Mouse (Mus musculus) small intestine, adult 2 months (tissue): ENCODE results near the gene Hdac4.

Experiments
- CTCF ChIP-seq: fragments of 200-500 bp; IDR thresholded peaks from 2 replicates; pipeline ENCODE4 v1.5.1; 2012; ENCODE audit warnings: low read depth, mild to moderate bottlenecking, control low read depth, inconsistent platforms, low read length, moderate library complexity, mixed read lengths; ENCODE audit not compliant: insufficient replicate concordance, insufficient read length; ENCODE audit errors: extremely low read depth
- POLR2A ChIP-seq: fragments of 200-500 bp; IDR thresholded peaks from 2 replicates; pipeline ENCODE4 v1.6.1; 2012; ENCODE audit warnings: low read depth, mild to moderate bottlenecking, control low read depth, inconsistent platforms, low read length, moderate library complexity

DNA sequence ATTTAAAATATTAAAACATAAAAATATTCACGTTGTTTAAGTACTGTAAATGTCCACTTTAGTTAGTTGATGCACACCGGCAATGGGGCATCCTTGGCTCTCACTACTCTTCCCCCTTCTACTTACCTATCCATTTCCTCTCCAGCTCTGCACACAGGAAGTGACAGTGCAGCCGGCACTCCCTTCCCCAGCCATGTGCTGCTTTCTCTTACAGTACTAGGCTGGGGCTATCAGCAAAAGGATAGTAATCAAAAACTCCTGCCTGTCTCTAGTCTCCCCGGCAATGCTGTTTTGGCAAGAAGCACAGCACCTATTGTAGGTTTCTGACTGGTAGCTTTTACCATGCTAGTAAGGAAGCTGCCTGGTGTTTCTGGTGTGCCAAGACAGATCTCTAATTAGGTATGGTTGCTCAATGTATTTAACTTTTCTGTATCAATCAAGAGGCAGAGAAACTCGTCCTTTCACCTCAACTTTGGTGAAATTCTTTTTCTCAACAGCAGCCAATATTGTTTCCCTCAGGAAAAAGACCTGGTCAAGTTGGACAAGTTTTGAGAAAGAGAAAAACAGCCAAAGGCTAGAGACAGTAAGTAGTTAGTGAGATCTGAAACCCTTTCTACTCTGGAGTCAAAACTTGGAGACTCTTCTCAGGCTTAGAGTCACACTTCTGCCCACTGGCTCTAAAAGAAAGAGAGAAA is 136.6 kb downstream of the Hdac4 start:
- TF ChIP-seq CTCF (no peak), POLR2A (no peak)
